Comparison of ENCODE assay signal across 9 mouse cellular contexts in the genomic region with DNA sequence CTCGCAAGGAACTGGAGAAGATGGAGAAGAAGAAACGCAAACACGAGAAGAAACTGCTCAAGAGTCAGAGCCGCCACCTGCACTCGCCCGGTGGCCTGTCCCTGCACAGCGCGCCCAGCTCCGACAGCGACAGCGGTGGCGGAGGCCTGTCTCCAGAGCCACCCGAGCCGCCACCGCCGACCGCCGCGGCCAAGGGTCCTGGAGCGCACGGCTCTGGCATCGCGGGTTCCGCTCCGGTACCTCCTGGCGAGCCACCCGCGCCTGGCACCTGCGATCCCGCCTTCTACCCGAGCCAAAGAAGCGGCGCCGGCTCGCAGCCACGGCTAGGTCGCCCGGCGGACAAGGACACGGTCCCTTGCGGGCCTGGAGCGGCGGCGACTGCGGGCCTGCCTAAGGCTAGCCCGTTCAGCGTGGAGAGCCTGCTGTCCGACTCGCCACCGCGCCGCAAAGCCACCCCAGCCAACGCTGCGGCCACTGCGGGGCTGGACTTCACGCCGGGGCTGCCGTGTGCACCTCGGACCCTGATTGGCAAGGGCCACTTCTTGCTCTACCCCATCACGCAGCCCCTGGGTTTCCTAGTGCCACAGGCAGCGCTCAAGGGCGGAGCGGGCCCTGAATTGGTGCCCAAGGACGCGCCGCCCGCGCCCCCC. TPM values are rescaled to one million over a fixed set of nuclear protein-coding genes. Genes with fewer than 3 reads are reported as not detected.
A peak's percentile ranks its signal among the peaks of the same experiment; 100 is the strongest.
DNase-seq lines count a peak whose midpoint lies in the region; ATAC-seq lines count a peak whose summit lies in the region.
"Had no signal": no experiment of that assay in that cellular context is flagged by ENCODE, and none has a peak within 500 bp of the region (broad histone marks: within the 10 kb centered on the region; RNA-seq: fewer than 3 reads in every experiment).

No protein-coding gene starts in this region.

- peak overlapping the region; percentile 60 for H3K4me3 ChIP-seq in kidney, embryonic 14.5 days (ENCODE audit: low read length)
- H3K4me3 ChIP-seq in forebrain, embryonic 15.5 days: peak overlapping the region; percentile 14; the same call in 1 of the 2 replicates
- H3K4me3 ChIP-seq in midbrain, embryonic 14.5 days (replicated peaks; ENCODE audit: low read depth, low read length): peak overlapping the region; percentile 51

- H3K9ac ChIP-seq in kidney, embryonic 14.5 days (ENCODE audit: low read depth, low read length): peak overlapping the region; percentile 89
- no peak overlapping the region for H3K9ac ChIP-seq in forebrain, embryonic 15.5 days (replicated peaks)
- peak overlapping the region; percentile 78 for H3K9ac ChIP-seq in midbrain, embryonic 14.5 days (replicated peaks; ENCODE audit: low read length)

- H3K9me3 ChIP-seq in kidney, embryonic 14.5 days (ENCODE audit: control insufficient read depth, low read length): no peaks in the 10 kb centered on the region
- H3K9me3 ChIP-seq in forebrain, embryonic 15.5 days: no peaks in the 10 kb centered on the region
- no peaks in the 10 kb centered on the region for H3K9me3 ChIP-seq in midbrain, embryonic 14.5 days (ENCODE audit: control insufficient read depth, low read length)

- no peak for DNase-seq in kidney, postnatal 36 days
- peak; percentile 63 to 80 for DNase-seq in cerebellum, postnatal 14 days
- DNase-seq in midbrain, embryonic 14.5 days: peak; percentile 57
- no peak for DNase-seq in retina, embryonic 14.5 days (ENCODE audit: low spot score)
- no peak for DNase-seq in urinary bladder, postnatal 25 days (ENCODE audit: low spot score)
- DNase-seq in ovary, adult 18-20 months (ENCODE audit: low spot score): no peak
- DNase-seq: gastrocnemius, postnatal 25 days had no signal

- peaks cover 6% of the 10 kb centered on the region; the same call in 1 of the 2 replicates for H3K36me3 ChIP-seq in kidney, embryonic 14.5 days (ENCODE audit: control insufficient read depth, insufficient read depth, low read length)
- no peaks in the 10 kb centered on the region for H3K36me3 ChIP-seq in forebrain, embryonic 15.5 days
- H3K36me3 ChIP-seq in midbrain, embryonic 14.5 days (ENCODE audit: control insufficient read depth, insufficient read depth, low read length): peaks cover 9% of the 10 kb centered on the region

- peak overlapping the region; percentile 85 for H3K27ac ChIP-seq in kidney, embryonic 14.5 days (ENCODE audit: low read depth, low read length)
- no peak overlapping the region for H3K27ac ChIP-seq in forebrain, embryonic 15.5 days (replicated peaks)
- peak overlapping the region; percentile 94 for H3K27ac ChIP-seq in midbrain, embryonic 14.5 days (replicated peaks; ENCODE audit: low read depth, low read length)

- ATAC-seq in kidney, embryonic 14.5 days (ENCODE audit: low FRiP score, low TSS enrichment): no peak
- ATAC-seq in forebrain, embryonic 15.5 days (replicated peaks): no peak
- ATAC-seq in midbrain, embryonic 14.5 days (ENCODE audit: low FRiP score, low TSS enrichment): no peak

- H3K27me3 ChIP-seq in kidney, embryonic 14.5 days (ENCODE audit: control insufficient read depth, insufficient read depth, low read length): peaks cover 76% of the 10 kb centered on the region
- peaks cover 88% of the 10 kb centered on the region for H3K27me3 ChIP-seq in forebrain, embryonic 15.5 days
- H3K27me3 ChIP-seq in midbrain, embryonic 14.5 days (ENCODE audit: control insufficient read depth, insufficient read depth, low read length): peaks cover 58% of the 10 kb centered on the region

- H3K4me1 ChIP-seq in kidney, embryonic 14.5 days (ENCODE audit: control insufficient read depth, insufficient read depth, low read length): no peaks in the 10 kb centered on the region; the same call in 1 of the 2 replicates
- peaks cover 29% of the 10 kb centered on the region for H3K4me1 ChIP-seq in forebrain, embryonic 15.5 days
- H3K4me1 ChIP-seq in midbrain, embryonic 14.5 days (ENCODE audit: control insufficient read depth, insufficient read depth, low read length): 0 out of 2 replicates have a peak, but pooled peaks cover 5% of the 10 kb centered on the region

- under 1% methylated on average over 67 of the region's 68 CpGs for WGBS in kidney, embryonic 14.5 days
- under 1% methylated on average over 62 of the region's 68 CpGs for WGBS in forebrain, embryonic 15.5 days
- under 1% methylated on average over 68 of the region's 68 CpGs for WGBS in midbrain, embryonic 14.5 days

- H3K4me2 ChIP-seq in kidney, embryonic 14.5 days (replicated peaks; ENCODE audit: low read depth, low read length): peak overlapping the region; percentile 35
- no peak overlapping the region for H3K4me2 ChIP-seq in forebrain, embryonic 15.5 days (replicated peaks)
- peak overlapping the region; percentile 60 for H3K4me2 ChIP-seq in midbrain, embryonic 14.5 days (ENCODE audit: low read length)

RNA-seq across cellular contexts. Expression of gene Uncx, which starts 3.6 kb away (rescaled TPM):
- 130 and 131 TPM in 2 replicates for polyA plus RNA-seq in kidney, embryonic 14.5 days (2014; fragmentation: Nextera tagmentation; extraction: Ambion mirVana)
- polyA plus RNA-seq in forebrain, embryonic 15.5 days (2015; fragmentation: Nextera tagmentation; extraction: Ambion mirVana): 4.2 and 4.8 TPM in 2 replicates
- 39.6 and 44.0 TPM in 2 replicates for polyA plus RNA-seq in midbrain, embryonic 14.5 days (2014; fragmentation: Nextera tagmentation; extraction: Ambion mirVana)

Comparison
In these comparisons a context has a peak if more than half of its experiments do, and no peak if none do; other contexts are left out.
1. DNase-seq: peak in cerebellum, postnatal 14 days (2 of 2) and midbrain, embryonic 14.5 days (single experiment); none in kidney, postnatal 36 days (0 of 2), retina, embryonic 14.5 days (single experiment), urinary bladder, postnatal 25 days (single experiment) and ovary, adult 18-20 months (single experiment).
2. Peak in every context shown above with its lines, with median percentiles within 50 percentile points of each other: H3K4me3 ChIP-seq.